Mouse (Mus musculus) ES-E14 (cell line): ENCODE measurements around the gene Mfsd2a.

ENCODE experiments used
- HCFC1 ChIP-seq: IDR thresholded peaks from 2 replicates; pipeline ENCODE4 v1.6.1; 2012; ENCODE audit warnings: low read length, inconsistent platforms, borderline replicate concordance; ENCODE audit not compliant: insufficient read depth
- MAFK ChIP-seq: IDR thresholded peaks from 2 replicates; pipeline ENCODE4 v1.6.1; 2014; ENCODE audit warnings: mild to moderate bottlenecking, low read depth, low read length, inconsistent platforms; ENCODE audit not compliant: insufficient read depth
- ZC3H11A ChIP-seq: IDR thresholded peaks from 2 replicates; pipeline ENCODE4 v1.6.1; 2012; ENCODE audit warnings: low read depth, mild to moderate bottlenecking, inconsistent platforms, low read length, borderline replicate concordance
- ZNF384 ChIP-seq: IDR thresholded peaks from 2 replicates; pipeline ENCODE4 v1.6.1; 2012; ENCODE audit warnings: low read depth, low read length, inconsistent platforms

- TF ChIP-seq MAFK, result no peak
- TF ChIP-seq HCFC1, result no peak
- no peak for TF ChIP-seq ZC3H11A
- no peak for TF ChIP-seq ZNF384
Observed at GRCm38 (mm10) chr4:122949096-122949495, 11.9 kb downstream of the Mfsd2a start.
